Mouse (Mus musculus) neutrophil, adult 65 days (primary cell): Measurements from ENCODE around the gene Gm266. TPM values are rescaled to one million over a fixed set of nuclear protein-coding genes. Genes with fewer than 3 reads are reported as not detected.

Experiments
- total RNA-seq: library from RNA; stranded (reverse); gene quantifications from 2 replicates; pipeline ENCODE4 v1.2.4, GENCODE M21; 2023

Gm266 gene
- 0.51 TPM in 1 of 2 replicates, not detected in the other for total RNA-seq

DNA sequence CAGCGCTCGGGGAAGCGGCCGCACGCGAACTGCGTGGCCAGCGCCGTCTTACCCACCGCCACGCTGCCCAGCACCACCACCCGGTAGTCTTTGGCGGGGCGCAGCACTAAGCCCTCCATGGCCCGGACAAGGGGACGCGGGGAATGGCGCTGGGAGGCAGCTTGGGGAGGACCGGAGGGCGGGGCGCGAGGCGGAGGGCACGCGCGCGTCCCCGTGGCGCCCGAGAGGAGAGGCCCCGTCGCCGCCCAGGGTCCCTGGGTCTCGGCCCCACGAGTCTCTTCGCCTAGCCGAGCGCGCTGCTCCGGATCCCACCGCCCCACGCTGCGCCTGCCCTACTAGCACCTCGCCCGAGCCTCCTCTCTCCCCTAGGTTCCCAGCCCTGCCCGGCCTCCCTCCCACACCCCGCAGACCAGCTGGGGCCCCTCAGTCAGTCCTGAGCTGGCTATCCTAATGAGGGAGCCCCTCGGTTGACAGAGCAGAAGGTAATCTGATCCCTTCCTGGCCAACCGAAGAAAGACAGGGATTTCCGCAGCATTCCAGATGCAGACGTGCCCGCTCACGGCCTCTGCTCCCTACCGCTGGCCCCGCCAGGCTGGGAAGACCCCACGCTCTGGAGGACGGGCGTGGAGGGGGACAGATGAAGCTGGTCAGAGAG lies at the start of gene Gm266:
Gene Gm266, minus strand, starts transcription at position 172 of the 655 bp plus-strand sequence.

DNA sequence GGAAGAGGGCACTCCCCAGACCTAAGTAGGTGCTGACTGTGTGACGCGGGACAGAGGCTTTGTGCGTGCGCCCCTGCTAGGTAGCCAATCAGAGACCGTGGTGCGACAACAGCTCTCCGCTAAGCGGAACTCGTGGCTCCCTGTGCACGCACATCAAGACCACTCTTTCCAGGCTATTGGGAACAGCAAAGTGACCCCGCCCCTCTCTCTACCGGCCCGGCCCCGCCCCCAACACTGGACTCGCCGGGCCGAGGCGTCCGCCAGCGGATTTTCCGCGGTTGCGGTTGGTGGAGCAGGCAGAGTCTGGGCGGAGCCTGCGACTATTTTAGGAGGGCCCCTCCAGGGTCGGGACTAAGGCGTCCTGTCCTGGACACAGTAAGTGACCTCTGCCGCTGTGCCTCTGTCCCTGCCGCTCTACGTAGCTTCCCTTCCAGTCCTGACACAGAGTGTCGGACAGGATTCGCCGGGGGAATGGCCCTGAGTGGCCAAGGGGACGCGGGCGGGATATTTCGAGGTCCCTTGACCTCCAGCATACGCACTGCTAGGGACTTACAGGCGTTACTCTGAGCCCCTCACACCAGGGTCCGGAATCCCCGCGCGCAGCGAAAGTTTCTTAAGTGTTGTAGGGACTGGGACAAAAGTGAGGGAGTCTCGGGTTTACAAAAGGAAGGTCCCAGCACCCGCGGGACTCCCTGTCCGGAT lies 43.2 kb downstream of the Gm266 start, which contains the start of gene Tnfaip2:
Gene Tnfaip2, plus strand, starts transcription at position 161 of the 702 bp plus-strand sequence.

Other genes with a start within 250 kb of the Gm266 start
- 1.2 TPM in 1 of 2 replicates, not detected in the other for gene Amn, start 214.7 kb downstream of the Gm266 start, total RNA-seq
- 14.0 and 16.5 TPM in 2 replicates for gene Cdc42bpb, start 108.1 kb downstream of the Gm266 start, total RNA-seq
- gene Lbhd2, start 79.0 kb downstream of the Gm266 start, total RNA-seq = not detected in 2 replicates
- 0.59 and 0.92 TPM in 2 replicates for gene Exoc3l4, start 68.8 kb downstream of the Gm266 start, total RNA-seq
- gene Tnfaip2, start 43.4 kb downstream of the Gm266 start, total RNA-seq = 237 and 263 TPM in 2 replicates
- 829 and 1,042 TPM in 2 replicates for gene Eif5, start 52.2 kb upstream of the Gm266 start, total RNA-seq
- gene Mark3, start 88.7 kb upstream of the Gm266 start, total RNA-seq = 55.9 and 72.8 TPM in 2 replicates
- 2.4 and 2.6 TPM in 2 replicates for gene Ckb, start 186.5 kb upstream of the Gm266 start, total RNA-seq
- gene Trmt61a, start 192.3 kb upstream of the Gm266 start, total RNA-seq = 1.2 and 2.2 TPM in 2 replicates
- gene Bag5, start 227.4 kb upstream of the Gm266 start, total RNA-seq = 9.5 and 11.0 TPM in 2 replicates
- gene Apopt1, start 227.4 kb upstream of the Gm266 start, total RNA-seq = 9.8 and 10.3 TPM in 2 replicates